Mouse (Mus musculus) C2C12 (cell line): ENCODE data around the gene Marveld1. TPM values are rescaled to one million over a fixed set of nuclear protein-coding genes. Genes with fewer than 3 reads are reported as not detected.

ENCODE experiments used
- H3K27me3 ChIP-seq: one replicate; pipeline ENCODE4 v1.6.1; 2011; ENCODE audit not compliant: control insufficient read depth, insufficient read depth, insufficient read length
- H3K36me3 ChIP-seq: one replicate; pipeline ENCODE4 v1.6.1; 2011; ENCODE audit not compliant: control insufficient read depth, insufficient read depth
- H3K4me3 ChIP-seq: one replicate; pipeline ENCODE4 v1.5.1; 2011; ENCODE audit warnings: mild to moderate bottlenecking, control low read depth; ENCODE audit not compliant: poor library complexity, insufficient read depth, severe bottlenecking
- H3K79me2 ChIP-seq: one replicate; pipeline ENCODE4 v1.6.1; 2011; ENCODE audit not compliant: control insufficient read depth, insufficient read depth
- H3K79me3 ChIP-seq: one replicate; pipeline ENCODE4 v1.6.1; 2011; ENCODE audit warnings: low read depth, control low read depth
- H3ac ChIP-seq: one replicate; pipeline ENCODE3; 2011; ENCODE audit warnings: low read depth; ENCODE audit not compliant: control insufficient read depth, insufficient read length
- CEBPB ChIP-seq: IDR thresholded peaks from one replicate; pipeline ENCODE4 v1.6.1; 2011; ENCODE audit warnings: low read depth, mild to moderate bottlenecking, control low read depth, moderate library complexity
- CTCF ChIP-seq: IDR thresholded peaks from one replicate; pipeline ENCODE4 v1.5.1; 2011; ENCODE audit not compliant: control insufficient read depth, insufficient read depth, insufficient read length
- FOSL1 ChIP-seq: IDR thresholded peaks from one replicate; pipeline ENCODE4 v1.8.0; 2011; ENCODE audit warnings: mild to moderate bottlenecking, low read length; ENCODE audit not compliant: poor library complexity, insufficient read depth, severe bottlenecking
- MAX ChIP-seq: IDR thresholded peaks from one replicate; pipeline ENCODE4 v1.6.1; 2011; ENCODE audit warnings: mild to moderate bottlenecking, control low read depth
- MYOD1 ChIP-seq: IDR thresholded peaks from one replicate; pipeline ENCODE4 v1.6.1; 2011; ENCODE audit warnings: low read depth; ENCODE audit not compliant: control insufficient read depth, insufficient read length
- MYOG ChIP-seq: IDR thresholded peaks from one replicate; pipeline ENCODE4 v1.6.1; 2011; ENCODE audit not compliant: control insufficient read depth, insufficient read length; ENCODE audit errors: extremely low read depth
- USF1 ChIP-seq: IDR thresholded peaks from one replicate; pipeline ENCODE4 v1.6.1; 2011; ENCODE audit warnings: low read depth, mild to moderate bottlenecking, control low read depth, moderate library complexity
- polyA plus RNA-seq: library from polyadenylated mRNA; unstranded; fragments of >200 nt; fragmentation: generic; extraction: Trizol; gene quantifications from one replicate; pipeline ENCODE4 v1.2.1, GENCODE M21; 2012; ENCODE audit warnings: missing spikeins

The Marveld1 gene
- polyA plus RNA-seq, 1 experiment: 33.0 TPM

DNA sequence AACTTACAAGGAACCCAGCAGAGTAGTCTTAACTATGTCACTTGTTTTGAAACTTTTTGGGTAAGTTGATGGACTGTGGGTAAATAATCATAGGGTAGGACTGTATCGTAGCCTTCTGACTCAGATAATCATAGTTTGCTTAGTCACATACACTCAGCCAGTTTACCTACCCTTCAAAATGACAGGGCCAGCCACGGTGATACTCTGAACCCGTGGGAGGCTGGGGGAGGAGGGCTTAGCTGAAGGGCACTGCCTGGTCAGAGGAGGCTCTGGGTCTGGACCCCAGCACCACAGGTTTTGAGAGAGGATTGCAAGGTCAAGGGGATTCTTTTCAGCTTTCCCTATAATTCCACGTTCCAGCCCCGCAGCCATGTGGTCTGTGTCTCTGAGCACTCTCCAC lies 28.6 kb upstream of the Marveld1 start:
- Histone ChIP-seq H3K27me3 (no peaks in the 10 kb centered on the region), H3K4me3 (no peak overlapping the region), H3K79me3 (no peaks in the 10 kb centered on the region), H3K79me2 (no peaks in the 10 kb centered on the region), H3ac (no peak overlapping the region), H3K36me3 (peaks cover 65% of the 10 kb centered on the region)
- TF ChIP-seq USF1 (no peak), MYOG (no peak), CTCF (no peak), CEBPB (no peak), FOSL1 (no peak), MYOD1 (no peak), MAX (no peak)

DNA sequence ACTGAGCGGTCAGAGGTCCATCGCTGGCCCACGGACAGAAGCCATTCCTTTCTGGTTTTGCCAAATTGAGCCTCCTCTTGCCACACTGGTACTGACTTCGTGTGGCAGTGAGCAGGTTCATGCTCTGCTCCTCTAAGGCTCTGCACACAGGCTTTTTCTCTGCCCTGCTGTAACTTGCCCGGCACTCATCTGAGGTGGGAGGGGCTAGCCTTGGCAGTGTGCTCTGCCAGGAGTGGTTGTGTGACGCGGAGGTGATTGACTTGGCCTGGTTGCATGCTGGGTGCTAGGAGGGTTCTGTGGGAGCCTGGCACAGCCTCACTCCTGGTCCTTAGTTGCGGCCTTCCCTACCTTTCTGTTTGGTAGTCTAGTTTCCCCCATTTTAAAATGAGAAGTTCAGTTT lies 26.7 kb upstream of the Marveld1 start:
- no peaks in the 10 kb centered on the region for H3K79me3 ChIP-seq
- peaks cover 71% of the 10 kb centered on the region for H3K36me3 ChIP-seq
- H3K27me3 ChIP-seq: no peaks in the 10 kb centered on the region
- no peak for TF ChIP-seq CEBPB
- no peak for TF ChIP-seq MAX
- TF ChIP-seq USF1: no peak
- TF ChIP-seq MYOG: no peak
- TF ChIP-seq CTCF: no peak
- TF ChIP-seq FOSL1: no peak
- no peak for TF ChIP-seq MYOD1
- no peak overlapping the region for H3K4me3 ChIP-seq
- peaks cover 13% of the 10 kb centered on the region for H3K79me2 ChIP-seq
- H3ac ChIP-seq: no peak overlapping the region

DNA sequence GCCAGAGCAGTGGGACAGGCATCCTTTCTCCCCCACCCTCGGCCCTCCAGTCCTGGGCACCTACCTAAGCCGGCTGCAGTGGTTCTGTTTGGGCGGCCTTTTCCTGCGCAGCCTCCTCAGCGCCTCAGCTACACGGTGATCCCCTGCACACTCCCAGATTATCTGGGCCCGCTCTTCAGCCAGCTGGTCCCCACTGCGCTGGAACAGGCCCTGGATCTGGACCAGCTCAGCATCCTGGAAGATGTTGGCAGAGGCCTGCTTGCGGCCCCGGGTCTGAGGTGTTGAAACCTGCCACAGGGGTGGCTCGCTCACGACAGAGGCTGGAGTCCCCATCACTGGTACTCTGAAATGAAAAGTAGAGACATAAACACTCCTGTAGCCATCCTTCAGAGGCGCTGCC lies 22.5 kb upstream of the Marveld1 start:
- peaks cover 16% of the 10 kb centered on the region for H3K79me3 ChIP-seq
- H3K36me3 ChIP-seq: peaks cover 48% of the 10 kb centered on the region
- no peak overlapping the region for H3ac ChIP-seq
- TF ChIP-seq CTCF: no peak
- TF ChIP-seq MYOG: no peak
- no peak for TF ChIP-seq FOSL1
- H3K79me2 ChIP-seq: peaks cover 38% of the 10 kb centered on the region
- no peaks in the 10 kb centered on the region for H3K27me3 ChIP-seq
- no peak overlapping the region for H3K4me3 ChIP-seq

DNA sequence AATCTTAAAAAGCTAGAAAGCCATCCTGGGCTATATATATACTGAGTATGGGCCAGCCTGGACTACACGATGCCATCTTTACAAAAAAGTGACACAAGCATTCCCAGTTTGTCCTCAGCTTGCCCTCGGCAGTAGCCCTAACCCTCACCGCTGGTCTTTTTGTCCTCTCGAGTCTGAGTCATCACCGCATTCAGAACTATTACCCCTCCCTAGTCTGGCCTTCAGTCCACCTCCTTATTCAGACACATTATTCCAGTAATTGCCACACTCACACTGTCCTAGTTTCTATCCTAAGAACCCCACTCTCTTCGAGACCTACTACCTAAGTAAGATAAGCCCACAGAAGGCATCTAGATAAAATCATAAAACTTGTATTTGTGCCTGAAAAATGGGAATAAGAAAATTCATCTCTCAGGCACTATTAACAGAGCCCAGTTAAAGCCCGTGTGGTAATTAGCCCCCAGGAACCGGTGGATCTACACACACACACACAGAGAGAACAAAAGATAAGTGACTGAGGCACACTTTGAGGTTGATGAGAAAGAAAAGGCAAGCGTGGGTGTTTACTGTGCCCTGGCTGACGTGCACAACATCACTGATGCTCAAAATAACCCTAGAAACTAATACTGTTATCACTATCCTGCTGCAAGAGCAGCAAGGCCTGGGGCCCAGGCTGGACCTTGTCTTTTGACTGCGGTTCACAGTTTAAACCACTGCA lies 21.5 kb upstream of the Marveld1 start:
- Histone ChIP-seq H3K4me3 (no peak overlapping the region), H3K36me3 (peaks cover 42% of the 10 kb centered on the region)
- no peak for TF ChIP-seq CTCF
- TF ChIP-seq MYOG: no peak
- no peak for TF ChIP-seq MAX
- no peak for TF ChIP-seq USF1
- no peak for TF ChIP-seq FOSL1
- no peak for TF ChIP-seq MYOD1
- TF ChIP-seq CEBPB: no peak

DNA sequence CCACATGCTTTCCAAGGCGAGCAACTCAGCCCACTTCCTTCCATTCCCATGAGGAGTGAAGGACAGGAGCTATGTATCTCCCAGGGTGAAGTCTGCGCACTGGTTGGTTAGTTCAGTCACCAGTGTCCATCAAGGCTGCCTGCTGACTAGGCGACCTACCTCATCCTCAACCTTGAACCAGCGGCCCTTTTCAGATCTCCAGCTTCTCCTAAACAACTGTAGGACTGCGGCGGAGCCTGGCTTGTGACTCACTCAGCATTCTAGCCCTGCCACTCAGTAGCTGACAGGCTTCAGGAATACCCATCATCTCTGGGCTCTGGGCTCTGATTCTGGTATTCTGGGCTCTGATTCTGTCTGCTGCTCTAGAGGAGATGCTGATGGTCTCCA lies 21.0 kb upstream of the Marveld1 start:
- H3ac ChIP-seq: no peak overlapping the region
- TF ChIP-seq MYOG (no peak), MAX (no peak), MYOD1 (no peak), CTCF (no peak), FOSL1 (no peak), CEBPB (no peak), USF1 (no peak)
- peaks cover 38% of the 10 kb centered on the region for H3K79me2 ChIP-seq
- no peaks in the 10 kb centered on the region for H3K27me3 ChIP-seq
- peaks cover 16% of the 10 kb centered on the region for H3K79me3 ChIP-seq
- peaks cover 37% of the 10 kb centered on the region for H3K36me3 ChIP-seq
- no peak overlapping the region for H3K4me3 ChIP-seq

More for the DNA sequence above, 21.5 kb upstream of the Marveld1 start:
- Histone ChIP-seq H3ac (no peak overlapping the region), H3K79me3 (peaks cover 16% of the 10 kb centered on the region), H3K27me3 (no peaks in the 10 kb centered on the region), H3K79me2 (peaks cover 38% of the 10 kb centered on the region)

DNA sequence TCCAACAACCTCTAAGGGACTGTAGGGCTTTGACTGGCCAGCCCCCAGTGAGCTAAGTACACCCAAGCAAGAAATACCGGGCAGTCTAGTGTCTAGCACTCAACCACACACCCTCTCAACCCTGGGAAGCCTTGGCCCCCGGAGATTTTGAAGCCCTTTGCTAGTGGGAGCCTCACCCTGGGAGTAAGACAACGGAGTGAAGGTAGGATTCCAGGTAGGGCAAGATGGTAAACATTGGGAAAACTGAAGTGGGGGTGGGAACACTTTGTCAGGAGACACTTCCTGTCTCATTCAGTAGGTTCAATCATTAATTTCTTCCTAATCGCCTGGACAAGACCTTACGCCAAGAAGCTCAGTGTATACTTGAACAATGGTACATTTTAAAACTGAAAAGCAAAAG lies 20.2 kb upstream of the Marveld1 start:
- Histone ChIP-seq H3ac (no peak overlapping the region), H3K36me3 (peaks cover 29% of the 10 kb centered on the region), H3K79me2 (peaks cover 38% of the 10 kb centered on the region), H3K4me3 (no peak overlapping the region), H3K79me3 (peaks cover 16% of the 10 kb centered on the region), H3K27me3 (no peaks in the 10 kb centered on the region)
- TF ChIP-seq MYOD1 (no peak), USF1 (no peak), FOSL1 (no peak), CTCF (no peak), CEBPB (no peak), MAX (no peak), MYOG (no peak)
